ENCODE assay signal across 11 mouse cellular contexts in genomic region chr2:19665841-19666240, GRCm38 (mm10). TPM values are rescaled to one million over a fixed set of nuclear protein-coding genes. Genes with fewer than 3 reads are reported as not detected.
DNase-seq lines count a peak whose midpoint lies in the region; ATAC-seq and TF ChIP-seq lines count a peak whose summit lies in the region.
"Had no signal": no experiment of that assay in that cellular context is flagged by ENCODE, and none has a peak within 500 bp of the region (broad histone marks: within the 10 kb centered on the region; RNA-seq: fewer than 3 reads in every experiment).

No protein-coding gene starts in this region.

- TF ChIP-seq CTCF in forebrain, postnatal 0 days (IDR thresholded peaks at IDR 0.05; ENCODE audit: low read depth): no peak

- DNase-seq in forebrain, embryonic 11.5 days (ENCODE audit: low spot score): no peak
- no peak for DNase-seq in forebrain, postnatal 0 days
- DNase-seq in naive thymus-derived CD4-positive, alpha-beta T cell, adult 2 months (ENCODE audit: low read depth): peak; percentile 76
- DNase-seq in midbrain, embryonic 10.5 days (ENCODE audit: low spot score): no peak
- DNase-seq in cerebellum, postnatal 10 days: no peak
- no peak for DNase-seq in layer of hippocampus, postnatal 10 days (ENCODE audit: low spot score in 2 of 2)

- H3K4me1 ChIP-seq in forebrain, embryonic 12.5 days: peaks cover 14% of the 10 kb centered on the region
- peaks cover 6% of the 10 kb centered on the region for H3K4me1 ChIP-seq in forebrain, embryonic 11.5 days (replicated peaks; ENCODE audit: control insufficient read depth, insufficient read depth, low read length)
- no peaks in the 10 kb centered on the region for H3K4me1 ChIP-seq in forebrain, postnatal 0 days (ENCODE audit: insufficient read depth)
- H3K4me1 ChIP-seq in kidney, embryonic 15.5 days: no peaks in the 10 kb centered on the region; the same call in 1 of the 2 replicates
- peaks cover 22% of the 10 kb centered on the region for H3K4me1 ChIP-seq in midbrain, embryonic 10.5 days
- H3K4me1 ChIP-seq: neural tube, embryonic 12.5 days had no signal

- peak; percentile 49; the same call in 1 of the 2 replicates for ATAC-seq in forebrain, embryonic 12.5 days (ENCODE audit: low FRiP score)
- ATAC-seq in forebrain, embryonic 11.5 days (replicated peaks; ENCODE audit: low FRiP score): no peak
- peak; percentile 67 for ATAC-seq in forebrain, postnatal 0 days
- ATAC-seq in kidney, embryonic 15.5 days (replicated peaks; ENCODE audit: low FRiP score): 0 out of 2 replicates have a peak, but pooled peaks have one; percentile 18

- H3K9me3 ChIP-seq in forebrain, embryonic 12.5 days: no peaks in the 10 kb centered on the region
- no peaks in the 10 kb centered on the region for H3K9me3 ChIP-seq in forebrain, embryonic 11.5 days (ENCODE audit: control insufficient read depth, low read length)
- H3K9me3 ChIP-seq in forebrain, postnatal 0 days (ENCODE audit: low read length): no peaks in the 10 kb centered on the region
- no peaks in the 10 kb centered on the region for H3K9me3 ChIP-seq in kidney, embryonic 15.5 days (replicated peaks)
- H3K9me3 ChIP-seq in midbrain, embryonic 10.5 days (replicated peaks): no peaks in the 10 kb centered on the region
- H3K9me3 ChIP-seq: embryonic facial prominence, embryonic 13.5 days; neural tube, embryonic 12.5 days had no signal

- WGBS in forebrain, embryonic 12.5 days: 36% methylated on average over 3 of the region's 3 CpGs
- WGBS in forebrain, embryonic 11.5 days: 47% methylated on average over 3 of the region's 3 CpGs
- WGBS in forebrain, postnatal 0 days: 24% methylated on average over 3 of the region's 3 CpGs
- WGBS in kidney, embryonic 15.5 days: 31% methylated on average over 3 of the region's 3 CpGs
- 49% methylated on average over 3 of the region's 3 CpGs for WGBS in midbrain, embryonic 10.5 days

- no peak overlapping the region for H3K9ac ChIP-seq in forebrain, embryonic 12.5 days
- H3K9ac ChIP-seq in forebrain, embryonic 11.5 days (ENCODE audit: low read length): no peak overlapping the region
- no peak overlapping the region for H3K9ac ChIP-seq in forebrain, postnatal 0 days
- H3K9ac ChIP-seq in kidney, embryonic 15.5 days: no peak overlapping the region
- H3K9ac ChIP-seq: embryonic facial prominence, embryonic 13.5 days; neural tube, embryonic 12.5 days had no signal

- no peaks in the 10 kb centered on the region for H3K36me3 ChIP-seq in forebrain, embryonic 12.5 days (replicated peaks)
- no peaks in the 10 kb centered on the region for H3K36me3 ChIP-seq in forebrain, embryonic 11.5 days (ENCODE audit: control insufficient read depth, insufficient read depth, low read length)
- H3K36me3 ChIP-seq in forebrain, postnatal 0 days (ENCODE audit: insufficient read depth): no peaks in the 10 kb centered on the region
- no peaks in the 10 kb centered on the region for H3K36me3 ChIP-seq in kidney, embryonic 15.5 days
- no peaks in the 10 kb centered on the region for H3K36me3 ChIP-seq in midbrain, embryonic 10.5 days
- H3K36me3 ChIP-seq: embryonic facial prominence, embryonic 13.5 days; neural tube, embryonic 12.5 days had no signal

- no peak overlapping the region for H3K4me3 ChIP-seq in forebrain, embryonic 12.5 days (replicated peaks)
- H3K4me3 ChIP-seq in forebrain, embryonic 11.5 days (ENCODE audit: low read depth, low read length): no peak overlapping the region
- H3K4me3 ChIP-seq in forebrain, postnatal 0 days (ENCODE audit: low read depth, low read length): no peak overlapping the region
- no peak overlapping the region for H3K4me3 ChIP-seq in kidney, embryonic 15.5 days (replicated peaks)
- H3K4me3 ChIP-seq in midbrain, embryonic 10.5 days: no peak overlapping the region
- H3K4me3 ChIP-seq: embryonic facial prominence, embryonic 13.5 days; neural tube, embryonic 12.5 days had no signal

- H3K27ac ChIP-seq in forebrain, embryonic 12.5 days: no peak overlapping the region
- H3K27ac ChIP-seq in forebrain, embryonic 11.5 days (ENCODE audit: low read depth, low read length): no peak overlapping the region
- no peak overlapping the region for H3K27ac ChIP-seq in forebrain, postnatal 0 days (ENCODE audit: low read depth, low read length)
- H3K27ac ChIP-seq in kidney, embryonic 15.5 days: no peak overlapping the region
- no peak overlapping the region for H3K27ac ChIP-seq in midbrain, embryonic 10.5 days (replicated peaks)
- H3K27ac ChIP-seq: embryonic facial prominence, embryonic 13.5 days; neural tube, embryonic 12.5 days had no signal

- H3K4me2 ChIP-seq in forebrain, embryonic 12.5 days: no peak overlapping the region
- no peak overlapping the region for H3K4me2 ChIP-seq in forebrain, embryonic 11.5 days (ENCODE audit: low read depth, low read length, severe bottlenecking)
- no peak overlapping the region for H3K4me2 ChIP-seq in forebrain, postnatal 0 days (ENCODE audit: low read depth)
- no peak overlapping the region for H3K4me2 ChIP-seq in kidney, embryonic 15.5 days
- H3K4me2 ChIP-seq: embryonic facial prominence, embryonic 13.5 days; neural tube, embryonic 12.5 days had no signal

- peaks cover 3% of the 10 kb centered on the region; the same call in 1 of the 2 replicates for H3K27me3 ChIP-seq in forebrain, embryonic 12.5 days
- H3K27me3 ChIP-seq in forebrain, embryonic 11.5 days (ENCODE audit: control insufficient read depth, insufficient read depth, low read length): no peaks in the 10 kb centered on the region
- no peaks in the 10 kb centered on the region for H3K27me3 ChIP-seq in forebrain, postnatal 0 days (ENCODE audit: insufficient read depth, low read length)
- 0 out of 2 replicates have a peak, but pooled peaks cover 7% of the 10 kb centered on the region for H3K27me3 ChIP-seq in kidney, embryonic 15.5 days
- peaks cover 8% of the 10 kb centered on the region; the same call in 1 of the 2 replicates for H3K27me3 ChIP-seq in midbrain, embryonic 10.5 days (ENCODE audit: low read depth, poor library complexity, severe bottlenecking)
- H3K27me3 ChIP-seq: CH12.LX; neural tube, embryonic 12.5 days had no signal

RNA-seq across cellular contexts. Expression of gene Otud1, which starts 8.3 kb away (rescaled TPM):
- 1.2 and 1.3 TPM in 2 replicates for polyA plus RNA-seq in forebrain, embryonic 12.5 days (2016; fragmentation: Nextera tagmentation; extraction: Ambion mirVana)
- polyA plus RNA-seq in forebrain, embryonic 11.5 days (2014; fragmentation: Nextera tagmentation; extraction: Ambion mirVana): 0.80 and 1.00 TPM in 2 replicates
- total RNA-seq in forebrain, postnatal 0 days (2014; rRNA removed): 7.4 and 10.3 TPM in 2 replicates
- polyA plus RNA-seq in forebrain, postnatal 0 days (2015; fragmentation: Nextera tagmentation; extraction: Ambion mirVana): 3.6 TPM in 2 replicates
- polyA plus RNA-seq in kidney, embryonic 15.5 days (2015; fragmentation: Nextera tagmentation; extraction: Ambion mirVana): 1.3 and 1.5 TPM in 2 replicates
- polyA plus RNA-seq in midbrain, embryonic 10.5 days (2016; fragmentation: Nextera tagmentation; extraction: Ambion mirVana): 0.64 and 0.71 TPM in 2 replicates
- total RNA-seq in layer of hippocampus, postnatal 10 days (2021): 1 to 10 TPM; 7.4 to 7.7 TPM
